Mouse (Mus musculus): ENCODE results near the gene Amph.

GRCm38 (mm10) chr13:18949626-18950200 is 1.7 kb downstream of the Amph start:
- TF ChIP-seq CTCF (IDR thresholded peaks at IDR 0.05) = no peak
- no peak for TF ChIP-seq EP300 (IDR thresholded peaks at IDR 0.05)

Data from lung, postnatal 0 days (tissue).